Mouse (Mus musculus): Measurements from ENCODE around the gene Tmem121b. TPM values are rescaled to one million over a fixed set of nuclear protein-coding genes. Genes with fewer than 3 reads are reported as not detected.

The Tmem121b gene
- total and polyA plus RNA-seq, 3 experiments: not detected

DNA sequence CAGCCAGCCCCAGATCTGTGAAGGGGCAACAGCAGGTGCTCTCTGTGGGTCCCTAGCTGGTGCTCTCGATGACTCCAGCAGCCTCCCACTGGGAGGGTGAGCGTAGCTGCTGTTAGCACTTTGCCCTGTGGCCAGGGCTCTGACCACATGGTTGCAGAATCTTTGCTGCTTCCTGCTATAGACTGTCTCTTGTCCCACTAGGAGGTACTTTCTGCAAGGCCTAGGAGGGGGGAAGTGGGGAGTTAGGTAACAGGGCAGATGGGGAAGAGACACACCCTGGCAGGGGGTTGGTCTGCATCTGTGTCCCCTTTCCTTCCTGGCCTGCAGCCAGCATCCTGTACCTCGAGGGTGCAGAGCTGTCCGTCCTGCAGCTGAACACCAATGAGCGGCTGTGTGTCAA, 20.2 kb downstream of the Tmem121b start:
- intact Hi-C loops (cut with DNase I): no loop called here
- Histone ChIP-seq H3K9ac (ENCODE audit: low read depth, low read length) (no peak overlapping the region), H3K36me3 (ENCODE audit: control insufficient read depth, insufficient read depth, low read length) (no peaks in the 10 kb centered on the region), H3K79me2 (replicated peaks; ENCODE audit: control insufficient read depth, insufficient read depth, low read length) (no peaks in the 10 kb centered on the region), H3K27ac (no peak overlapping the region), H3K27me3 (ENCODE audit: control insufficient read depth, insufficient read depth, low read length) (no peaks in the 10 kb centered on the region), H3K4me1 (ENCODE audit: control insufficient read depth, insufficient read depth, low read length) (peaks cover 11% of the 10 kb centered on the region), H3K4me3 (no peak overlapping the region)
- no peak for TF ChIP-seq POLR2A (IDR thresholded peaks at IDR 0.05; ENCODE audit: insufficient read depth, low read depth, low read length)
- TF ChIP-seq EP300 (IDR thresholded peaks at IDR 0.05; ENCODE audit: insufficient read depth, low read depth, low read length): no peak
- no peak for TF ChIP-seq CTCF (IDR thresholded peaks at IDR 0.05)
- 41% methylated on average over 5 of the region's 5 CpGs for WGBS
- peak in 1 of 2 experiments; percentile 71 for DNase-seq

GRCm38 (mm10) chr6:120472455-120473140, 21.0 kb downstream of the Tmem121b start:
- Histone ChIP-seq H3K27ac (no peak overlapping the region), H3K4me3 (no peak overlapping the region), H3K4me1 (ENCODE audit: control insufficient read depth, insufficient read depth, low read length) (peaks cover 11% of the 10 kb centered on the region), H3K36me3 (ENCODE audit: control insufficient read depth, insufficient read depth, low read length) (no peaks in the 10 kb centered on the region), H3K27me3 (ENCODE audit: control insufficient read depth, insufficient read depth, low read length) (no peaks in the 10 kb centered on the region), H3K79me2 (replicated peaks; ENCODE audit: control insufficient read depth, insufficient read depth, low read length) (no peaks in the 10 kb centered on the region), H3K9ac (ENCODE audit: low read depth, low read length) (no peak overlapping the region)
- no peak for DNase-seq
- intact Hi-C loops (cut with DNase I): no loop called here
- WGBS: 71% methylated on average over 8 of the region's 8 CpGs
- TF ChIP-seq EP300 (IDR thresholded peaks at IDR 0.05; ENCODE audit: insufficient read depth, low read depth, low read length): no peak
- TF ChIP-seq POLR2A (IDR thresholded peaks at IDR 0.05; ENCODE audit: insufficient read depth, low read depth, low read length): no peak
- no peak for TF ChIP-seq CTCF (IDR thresholded peaks at IDR 0.05)

GRCm38 (mm10) chr6:120471991-120472441, 21.6 kb downstream of the Tmem121b start:
- H3K36me3 ChIP-seq (ENCODE audit: control insufficient read depth, insufficient read depth, low read length): no peaks in the 10 kb centered on the region
- no peak overlapping the region for H3K27ac ChIP-seq
- H3K79me2 ChIP-seq (replicated peaks; ENCODE audit: control insufficient read depth, insufficient read depth, low read length): no peaks in the 10 kb centered on the region
- DNase-seq: peak in 1 of 2 experiments; percentile 59
- H3K9ac ChIP-seq (ENCODE audit: low read depth, low read length): no peak overlapping the region
- H3K4me1 ChIP-seq (ENCODE audit: control insufficient read depth, insufficient read depth, low read length): peaks cover 11% of the 10 kb centered on the region
- no peaks in the 10 kb centered on the region for H3K27me3 ChIP-seq (ENCODE audit: control insufficient read depth, insufficient read depth, low read length)
- no peak for TF ChIP-seq CTCF (IDR thresholded peaks at IDR 0.05)
- intact Hi-C loops (cut with DNase I): no loop called here
- no peak overlapping the region for H3K4me3 ChIP-seq
- WGBS: 28% methylated on average over 5 of the region's 5 CpGs

DNA sequence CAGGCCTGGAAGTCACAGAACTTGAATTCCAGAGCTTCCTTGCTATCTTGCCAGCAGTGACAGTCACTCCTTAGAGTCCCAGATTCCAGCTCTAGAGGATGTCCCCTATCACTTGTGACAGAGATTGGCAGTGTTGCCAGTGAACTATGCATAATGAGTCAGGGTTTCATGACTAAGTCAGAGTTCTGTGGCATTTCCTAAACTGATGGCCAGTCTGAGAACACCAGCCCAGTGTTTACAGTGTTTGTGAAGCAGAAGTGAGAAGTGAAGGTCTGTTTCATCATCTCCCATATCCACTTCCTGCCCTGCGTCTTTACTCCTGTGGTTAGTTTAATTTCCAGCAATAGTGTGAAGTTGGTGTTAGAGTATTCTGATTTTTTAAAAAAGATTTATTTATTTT, 22.9 kb downstream of the Tmem121b start:
- no peaks in the 10 kb centered on the region for H3K36me3 ChIP-seq (ENCODE audit: control insufficient read depth, insufficient read depth, low read length)
- TF ChIP-seq CTCF (IDR thresholded peaks at IDR 0.05): no peak
- no peak for TF ChIP-seq POLR2A (IDR thresholded peaks at IDR 0.05; ENCODE audit: insufficient read depth, low read depth, low read length)
- TF ChIP-seq EP300 (IDR thresholded peaks at IDR 0.05; ENCODE audit: insufficient read depth, low read depth, low read length): no peak
- intact Hi-C loops (cut with DNase I): no loop called here
- H3K27me3 ChIP-seq (ENCODE audit: control insufficient read depth, insufficient read depth, low read length): no peaks in the 10 kb centered on the region
- DNase-seq: no peak
- no peak overlapping the region for H3K27ac ChIP-seq
- H3K79me2 ChIP-seq (replicated peaks; ENCODE audit: control insufficient read depth, insufficient read depth, low read length): no peaks in the 10 kb centered on the region
- no peak overlapping the region for H3K4me3 ChIP-seq
- H3K9ac ChIP-seq (ENCODE audit: low read depth, low read length): no peak overlapping the region
- H3K4me1 ChIP-seq (ENCODE audit: control insufficient read depth, insufficient read depth, low read length): peaks cover 11% of the 10 kb centered on the region
- WGBS: 61% methylated on average over 1 of the region's 1 CpGs

DNA sequence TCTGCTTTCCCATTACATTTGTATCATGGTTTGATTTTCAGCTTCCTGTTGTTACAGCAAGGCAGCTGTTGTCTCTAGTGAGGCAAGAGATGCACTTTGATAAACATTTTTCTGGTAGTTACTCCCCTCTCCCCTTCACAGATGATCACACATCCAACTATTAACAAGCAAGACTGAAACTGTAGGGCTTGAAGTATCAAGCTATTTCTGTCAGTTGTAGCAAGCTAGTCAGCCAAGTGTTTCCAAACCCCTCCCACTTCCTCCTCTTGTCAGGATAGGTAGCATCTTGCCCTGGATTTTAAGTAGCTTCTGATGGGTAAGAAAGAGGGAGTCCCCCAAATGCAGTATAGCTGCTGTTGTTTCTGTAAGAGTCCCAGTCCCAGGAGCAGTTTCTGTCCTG, 23.8 kb downstream of the Tmem121b start:
- H3K4me1 ChIP-seq (ENCODE audit: control insufficient read depth, insufficient read depth, low read length): peaks cover 11% of the 10 kb centered on the region
- H3K27ac ChIP-seq: no peak overlapping the region
- no peaks in the 10 kb centered on the region for H3K36me3 ChIP-seq (ENCODE audit: control insufficient read depth, insufficient read depth, low read length)
- intact Hi-C loops (cut with DNase I): no loop called here
- DNase-seq: no peak
- TF ChIP-seq EP300 (IDR thresholded peaks at IDR 0.05; ENCODE audit: insufficient read depth, low read depth, low read length) (no peak), POLR2A (IDR thresholded peaks at IDR 0.05; ENCODE audit: insufficient read depth, low read depth, low read length) (no peak), CTCF (IDR thresholded peaks at IDR 0.05) (no peak)
- H3K27me3 ChIP-seq (ENCODE audit: control insufficient read depth, insufficient read depth, low read length): no peaks in the 10 kb centered on the region
- no peak overlapping the region for H3K4me3 ChIP-seq
- no peaks in the 10 kb centered on the region for H3K79me2 ChIP-seq (replicated peaks; ENCODE audit: control insufficient read depth, insufficient read depth, low read length)
- no peak overlapping the region for H3K9ac ChIP-seq (ENCODE audit: low read depth, low read length)

DNA sequence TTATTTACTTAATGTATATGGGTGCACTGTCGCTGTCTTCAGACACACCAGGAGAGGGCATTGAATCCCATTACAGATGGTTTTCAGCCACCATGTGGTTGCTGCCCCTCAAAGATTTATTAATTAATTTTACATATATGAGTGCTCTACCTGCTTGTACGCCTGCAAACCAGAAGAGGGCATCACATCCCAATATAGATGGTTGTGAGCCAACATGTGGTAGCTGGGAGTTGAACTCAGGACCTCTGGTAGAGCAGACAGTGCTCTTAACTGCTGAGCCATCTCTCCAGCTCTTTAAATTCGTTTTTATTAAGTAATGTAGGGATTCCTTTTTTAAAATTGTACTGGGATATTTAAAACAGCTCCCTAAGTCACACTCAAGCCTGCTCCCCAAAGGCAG, 24.3 kb downstream of the Tmem121b start:
- Histone ChIP-seq H3K27me3 (ENCODE audit: control insufficient read depth, insufficient read depth, low read length) (no peaks in the 10 kb centered on the region), H3K9ac (ENCODE audit: low read depth, low read length) (no peak overlapping the region), H3K36me3 (ENCODE audit: control insufficient read depth, insufficient read depth, low read length) (no peaks in the 10 kb centered on the region), H3K79me2 (replicated peaks; ENCODE audit: control insufficient read depth, insufficient read depth, low read length) (no peaks in the 10 kb centered on the region), H3K4me3 (no peak overlapping the region), H3K27ac (no peak overlapping the region), H3K4me1 (ENCODE audit: control insufficient read depth, insufficient read depth, low read length) (peaks cover 11% of the 10 kb centered on the region)
- no peak for DNase-seq
- whole genome bisulfite sequencing: 67% methylated on average over 3 of the region's 3 CpGs
- no peak for TF ChIP-seq POLR2A (IDR thresholded peaks at IDR 0.05; ENCODE audit: insufficient read depth, low read depth, low read length)
- TF ChIP-seq EP300 (IDR thresholded peaks at IDR 0.05; ENCODE audit: insufficient read depth, low read depth, low read length): no peak
- no peak for TF ChIP-seq CTCF (IDR thresholded peaks at IDR 0.05)
- intact Hi-C loops (cut with DNase I): no loop called here
